Mouse (Mus musculus): ENCODE data around the gene Olfr1465.

Olfr1465 gene

GRCm38 (mm10) chr19:13315441-13315840 lies at the start of gene Olfr1465:
Olfr1465 (minus strand) TSS chr19:13315541.
- DNase-seq: no peak

- no peak for DNase-seq
Measured at GRCm38 (mm10) chr19:13361936-13362335, 46.6 kb upstream of the Olfr1465 start, which contains the start of gene Olfr1467. Olfr1467 (plus strand) TSS chr19:13362236.

- DNase-seq: no peak
Measured at GRCm38 (mm10) chr19:13338562-13338961, 23.2 kb upstream of the Olfr1465 start, which contains the start of gene Olfr1466. Olfr1466 (plus strand) TSS chr19:13338862.

Measured in lung, adult 18-20 months (tissue).